Mouse (Mus musculus) frontal cortex, postnatal 14 days (tissue): ENCODE results near the gene Spcs2.
A peak's percentile ranks its signal among the peaks of the same experiment; 100 is the strongest.

Experiments
- DNase-seq, 2 experiments: peaks; one replicate each; pipeline ENCODE4 v3.0.0; 2022; ENCODE audit warnings: low spot score in 2 of 2

The Spcs2 gene

DNA sequence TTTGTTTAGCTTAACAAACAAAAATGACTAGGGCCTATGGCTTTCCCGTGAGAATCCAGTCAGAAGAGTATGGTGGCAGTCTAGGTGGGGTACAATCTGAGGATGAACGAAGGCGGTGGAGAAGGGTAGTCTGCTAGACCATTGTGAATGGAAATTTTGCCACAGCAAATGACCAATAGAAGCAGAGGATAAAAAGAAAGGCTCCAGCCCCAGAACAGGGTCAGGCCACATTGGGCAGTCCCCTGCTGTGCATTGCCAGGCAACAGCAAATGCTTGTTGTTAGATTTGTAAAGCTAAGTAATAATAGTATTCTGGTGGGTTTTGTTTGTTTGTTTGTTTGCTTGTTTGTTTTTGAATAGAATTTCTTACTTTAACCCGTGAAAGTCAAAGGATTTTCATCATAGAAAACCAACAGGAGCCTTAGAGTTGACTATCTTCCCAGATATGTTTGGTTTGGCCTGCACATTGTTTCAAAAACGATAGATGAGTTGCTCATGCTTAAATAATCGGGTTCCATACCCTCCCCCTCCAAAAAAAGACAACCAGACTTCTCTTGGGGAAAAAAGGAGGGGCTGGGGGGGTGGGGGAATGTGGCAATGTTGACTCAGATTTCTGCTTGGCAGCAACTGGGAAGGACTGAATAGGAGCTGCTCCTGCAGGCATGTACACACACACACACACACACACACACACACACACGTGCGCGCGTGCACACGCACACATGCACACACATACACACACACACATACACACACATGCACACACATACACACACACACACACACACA is 1.2 kb upstream of the Spcs2 start:
- no peak for DNase-seq

DNA sequence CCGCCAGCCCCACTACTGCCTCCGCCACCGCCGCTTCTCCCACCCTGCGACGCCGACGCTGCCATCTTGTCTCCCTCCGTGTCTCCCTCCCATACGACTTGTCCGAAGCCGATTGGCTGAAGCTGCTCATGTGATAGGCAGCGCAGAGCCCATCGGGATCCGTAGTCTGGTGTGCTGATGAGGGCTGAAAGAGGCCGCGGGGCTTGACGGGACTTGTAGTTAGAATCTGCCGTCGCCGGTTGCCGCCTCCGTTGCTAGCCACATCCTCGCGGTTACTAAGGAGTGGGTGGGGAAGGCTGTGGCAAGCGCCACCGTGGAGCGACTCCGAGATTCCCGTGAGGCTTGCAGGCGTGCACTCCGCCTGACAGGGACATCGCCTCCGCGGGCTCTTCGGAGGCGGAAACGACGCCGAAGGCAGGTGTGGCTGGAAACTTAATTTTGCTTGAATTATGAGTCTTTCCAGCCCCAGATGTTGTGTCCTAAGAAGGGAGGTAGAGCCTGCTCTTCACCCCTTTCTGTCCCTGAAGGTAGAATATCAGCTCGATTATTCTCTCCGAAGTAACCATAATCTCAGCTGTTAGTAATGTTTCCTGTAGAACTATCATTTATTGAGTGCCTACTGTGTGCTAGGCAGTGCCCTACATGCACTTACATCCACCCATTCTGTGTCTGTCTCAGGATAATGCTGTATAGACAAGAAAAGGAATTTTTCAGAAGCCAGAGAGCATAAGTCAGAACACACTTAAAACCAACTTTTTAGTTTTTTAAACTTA is 4.3 kb downstream of the Spcs2 start, which contains the start of gene Xrra1:
TSS of gene Xrra1 (plus strand) at position 304 of the 773 bp plus-strand sequence.
- peak; percentile 96 to 98 for DNase-seq

DNA sequence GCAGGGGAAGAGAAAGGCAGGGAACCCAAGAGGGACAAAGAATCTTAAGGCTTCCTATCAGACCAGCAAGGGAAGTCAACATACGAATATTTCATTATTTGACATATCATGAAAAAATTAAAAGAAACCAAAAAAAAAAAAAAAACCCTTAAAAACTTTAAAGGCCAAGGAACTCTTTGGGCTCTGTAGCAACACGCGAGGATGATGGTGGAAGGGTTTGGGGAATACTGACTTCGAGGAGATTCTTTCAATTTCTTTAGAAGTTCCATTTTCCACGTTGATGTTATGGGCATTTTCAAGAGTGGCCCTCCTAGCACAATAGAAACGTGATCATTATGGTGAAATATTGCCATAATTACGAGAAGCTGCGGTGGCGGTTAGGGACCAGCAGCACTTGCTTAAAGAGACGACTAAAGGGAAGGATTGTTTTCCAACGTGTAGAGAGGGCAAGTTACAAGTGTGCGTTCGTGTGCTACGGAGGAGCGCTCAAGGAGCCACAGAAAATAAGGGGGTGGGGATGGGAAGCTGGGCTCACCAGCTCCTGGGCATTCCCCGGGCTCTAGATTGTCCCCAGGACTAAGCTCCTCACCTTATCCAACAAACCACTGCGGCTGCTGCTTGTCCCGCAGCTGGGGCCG is 5.0 kb downstream of the Spcs2 start:
- no peak for DNase-seq

DNA sequence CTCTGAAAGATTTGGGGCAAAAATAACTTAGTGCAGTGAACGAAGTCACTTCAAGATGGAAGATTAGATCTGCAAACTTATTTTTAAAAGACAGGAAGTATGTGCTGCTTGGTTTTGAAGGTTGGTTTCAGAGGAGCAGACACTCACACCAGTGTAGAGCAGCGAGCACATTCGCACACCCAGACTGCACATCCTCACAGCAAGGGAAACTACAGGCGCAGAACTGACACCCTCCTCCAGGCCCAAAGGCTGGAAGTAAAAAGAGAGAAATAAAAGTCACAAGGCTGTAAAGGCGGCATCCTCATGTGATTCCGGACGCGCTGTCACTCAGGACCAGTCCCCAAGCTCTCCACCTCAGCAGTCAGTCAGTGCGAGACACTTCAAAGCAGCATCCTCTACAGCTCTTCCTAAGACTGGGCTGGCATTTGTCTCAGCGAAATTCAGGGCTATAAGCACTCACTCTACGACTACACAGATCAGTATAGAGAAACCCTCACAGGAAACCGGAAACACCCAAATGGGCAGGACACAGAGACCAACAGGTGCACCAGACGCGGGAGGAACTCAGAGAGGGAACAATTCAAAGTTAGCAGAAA is 6.9 kb downstream of the Spcs2 start:
- no peak for DNase-seq

DNA sequence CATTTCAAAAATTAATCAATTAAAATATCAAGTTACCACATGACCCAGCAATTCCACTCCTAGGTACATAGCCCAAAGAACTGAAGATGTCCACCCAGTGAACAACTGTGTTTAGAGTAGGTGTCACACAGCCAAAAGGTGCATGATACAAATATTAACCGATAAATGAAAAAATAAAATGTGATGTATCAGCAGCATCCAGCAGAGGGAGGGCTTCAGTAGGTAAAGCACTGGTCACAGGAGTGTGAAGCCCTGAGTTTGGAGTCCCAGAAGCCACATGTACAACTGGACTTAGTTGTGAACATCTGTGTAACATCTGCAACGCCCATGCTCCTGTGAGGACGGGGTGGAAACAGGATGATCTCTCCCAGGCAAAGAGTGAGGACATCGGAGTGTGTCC is 9.0 kb downstream of the Spcs2 start:
- DNase-seq, result no peak

DNA sequence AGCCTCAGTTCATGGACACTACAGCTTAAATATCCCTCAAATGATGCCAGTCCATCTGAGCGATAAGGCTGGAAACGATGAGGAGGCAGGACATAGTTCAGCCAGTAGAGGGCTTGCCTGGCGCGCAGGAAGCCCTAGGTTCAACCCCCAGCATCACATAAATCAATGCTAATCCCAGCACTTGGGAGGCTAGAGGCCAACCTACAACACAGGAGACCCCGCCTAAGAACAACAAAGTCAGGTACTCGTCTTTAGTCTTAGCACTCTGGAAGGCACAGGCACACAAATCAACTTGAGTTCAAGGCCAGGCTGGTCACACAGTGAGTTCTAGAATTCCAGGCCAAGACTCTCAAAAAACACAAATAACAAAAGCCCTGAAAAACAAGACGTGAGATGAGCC is 9.9 kb downstream of the Spcs2 start:
- DNase-seq, result no peak

DNA sequence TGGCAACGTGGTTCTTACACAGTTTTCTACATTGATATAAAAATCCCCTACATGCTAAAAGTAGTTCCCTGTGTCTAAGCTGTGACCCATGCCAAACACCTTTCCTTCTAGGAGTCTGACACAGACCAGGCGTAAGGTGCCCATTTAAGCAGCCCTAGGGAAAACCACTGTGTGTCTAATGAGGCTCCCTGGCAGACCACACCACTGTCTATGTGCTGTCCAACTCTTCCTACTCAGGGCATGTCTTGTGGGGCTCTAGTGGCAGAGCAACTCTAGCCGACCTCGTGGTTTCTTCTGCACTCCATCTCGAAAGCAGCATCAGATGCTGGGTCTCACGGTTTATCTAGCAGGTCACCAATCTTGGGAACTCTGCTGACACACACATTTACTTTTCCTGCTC is 11.6 kb downstream of the Spcs2 start:
- no peak for DNase-seq

DNA sequence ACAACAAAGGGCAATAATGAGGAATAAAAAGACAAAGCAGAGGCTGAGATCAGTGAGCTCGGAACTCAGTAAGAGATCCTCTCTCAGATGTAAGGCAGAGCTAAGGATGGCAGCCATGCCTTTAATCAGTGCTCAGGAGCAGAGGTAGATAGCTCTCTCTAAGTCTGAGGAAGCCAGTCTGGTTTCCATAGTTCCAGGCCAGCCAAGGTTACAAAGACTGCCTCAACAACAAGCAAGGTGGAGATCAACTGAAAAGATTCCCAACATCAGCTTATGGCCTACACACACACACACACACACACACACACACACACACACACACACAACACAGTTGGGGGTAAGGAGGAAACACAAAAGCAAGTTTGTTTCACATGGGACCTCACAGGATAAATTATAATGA is 12.1 kb downstream of the Spcs2 start:
- no peak for DNase-seq

DNA sequence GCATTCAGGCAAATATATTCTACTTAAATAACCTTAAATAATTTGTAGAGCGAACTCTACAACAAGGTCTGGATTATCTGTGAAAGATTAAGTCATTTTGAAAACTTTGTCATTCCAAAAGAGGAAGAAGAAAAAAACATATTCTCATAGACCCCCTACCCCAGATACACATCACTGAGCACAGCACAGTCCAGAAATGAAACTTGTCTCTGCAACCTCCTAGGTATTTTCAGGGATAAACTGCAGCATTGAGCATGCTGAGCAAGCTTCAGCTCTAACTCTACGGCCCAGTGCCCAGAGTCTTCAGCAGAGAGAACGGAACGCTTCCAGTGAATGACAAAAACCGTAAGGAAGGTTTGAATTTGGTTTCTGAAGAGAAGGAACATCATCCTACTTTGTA is 12.7 kb downstream of the Spcs2 start:
- DNase-seq, result no peak

DNA sequence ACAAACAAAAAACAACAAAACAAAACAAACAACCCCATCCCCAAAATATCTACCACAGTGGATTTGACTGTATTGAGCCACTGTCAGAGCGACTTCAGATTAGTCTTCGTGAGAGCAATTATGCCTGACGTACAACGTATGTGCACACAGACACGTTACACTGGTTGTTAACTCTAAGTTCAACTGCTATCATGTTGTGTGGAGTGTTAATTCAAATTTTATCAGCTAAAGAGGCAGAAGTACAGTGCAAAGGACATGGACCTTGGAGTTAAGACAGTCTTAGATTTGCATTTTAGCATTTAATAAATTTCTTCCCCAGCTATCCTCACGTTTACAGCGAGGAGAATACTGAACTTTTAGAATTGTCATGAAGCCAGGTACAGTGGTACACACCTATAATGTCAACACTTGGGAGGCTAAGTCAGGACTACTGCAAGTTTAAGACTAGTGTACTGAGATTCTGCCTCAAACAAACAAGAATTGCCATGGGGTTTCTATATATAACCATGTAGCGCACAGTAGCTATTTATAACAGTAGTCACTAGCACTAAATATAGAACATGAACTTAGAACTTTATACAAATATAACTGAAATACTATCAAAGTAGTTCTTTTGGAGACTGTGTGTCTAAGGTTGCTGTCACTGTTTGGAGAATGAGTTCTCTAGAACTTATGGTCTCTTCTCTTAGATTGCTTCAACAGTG is 17.6 kb downstream of the Spcs2 start:
- no peak for DNase-seq

DNA sequence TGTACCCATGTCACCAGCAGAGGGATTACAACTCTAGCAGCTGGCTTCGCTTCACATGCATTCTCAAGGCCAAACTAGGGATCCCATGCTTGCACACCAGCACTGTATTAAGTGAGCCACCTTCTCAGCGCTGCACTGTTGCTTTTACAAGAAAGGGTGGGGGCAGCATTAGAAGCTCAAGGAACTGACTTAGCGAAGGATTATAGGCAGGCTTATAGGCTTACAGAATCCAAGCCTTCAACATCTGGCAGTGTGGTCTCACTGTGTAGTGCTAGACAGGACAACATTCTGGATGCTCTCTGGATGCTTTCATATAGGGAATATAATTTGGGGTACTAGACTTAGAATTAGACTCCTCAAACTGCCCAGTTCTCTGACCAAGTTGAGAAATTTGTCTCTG is 25.0 kb downstream of the Spcs2 start:
- DNase-seq, result no peak

DNA sequence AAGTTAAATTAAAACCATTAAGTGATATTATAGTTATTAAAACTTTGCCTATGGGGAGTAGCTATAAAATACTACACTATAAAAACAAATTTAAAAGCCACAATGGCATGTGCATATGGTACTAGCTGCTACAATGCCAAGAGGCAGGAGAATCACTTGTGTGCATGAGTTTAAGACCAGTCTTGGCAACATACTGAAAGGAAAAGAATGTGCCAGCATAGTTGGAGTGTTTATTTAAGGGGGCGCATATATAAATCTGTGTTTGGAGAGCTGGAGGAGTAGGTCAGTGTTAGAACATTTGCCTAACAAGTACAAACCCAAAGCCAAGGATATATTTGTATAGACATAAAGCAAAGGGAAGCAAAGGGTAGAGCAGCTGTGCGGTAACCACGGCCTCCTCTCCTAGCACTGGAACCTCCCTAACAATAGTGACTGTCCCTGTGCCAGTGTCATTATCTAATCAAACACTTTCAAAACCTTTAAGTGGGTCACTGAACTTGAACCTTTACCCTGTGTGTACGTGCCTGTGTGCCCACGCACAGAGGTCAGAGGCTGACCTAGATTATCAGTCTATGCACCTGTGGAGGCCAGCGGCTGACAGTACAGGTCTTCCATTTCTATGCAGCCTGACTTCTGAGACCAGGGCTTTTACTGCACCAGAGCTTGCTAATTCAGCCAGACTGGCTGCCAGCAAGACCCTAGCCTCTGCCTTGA is 25.7 kb downstream of the Spcs2 start:
- no peak for DNase-seq

DNA sequence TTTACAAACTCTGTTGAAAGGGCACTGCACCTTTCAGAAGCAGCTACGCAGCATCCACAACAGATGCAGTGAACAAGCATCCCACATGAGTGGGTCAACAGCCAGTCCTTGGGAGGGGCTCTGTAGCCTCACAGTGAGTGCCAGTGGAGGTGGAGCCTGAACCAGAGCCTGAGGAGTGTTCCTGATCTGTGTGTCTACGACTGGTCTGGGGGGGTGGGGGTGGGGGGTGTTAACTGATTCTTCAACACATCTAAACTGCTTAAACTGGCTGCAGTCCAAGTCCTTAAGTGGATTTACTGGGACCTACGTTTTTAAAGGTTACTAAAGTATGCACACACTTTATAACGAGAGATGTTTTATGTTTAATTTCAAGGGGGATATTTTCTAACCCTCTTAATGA is 26.5 kb downstream of the Spcs2 start:
- DNase-seq, result no peak

DNA sequence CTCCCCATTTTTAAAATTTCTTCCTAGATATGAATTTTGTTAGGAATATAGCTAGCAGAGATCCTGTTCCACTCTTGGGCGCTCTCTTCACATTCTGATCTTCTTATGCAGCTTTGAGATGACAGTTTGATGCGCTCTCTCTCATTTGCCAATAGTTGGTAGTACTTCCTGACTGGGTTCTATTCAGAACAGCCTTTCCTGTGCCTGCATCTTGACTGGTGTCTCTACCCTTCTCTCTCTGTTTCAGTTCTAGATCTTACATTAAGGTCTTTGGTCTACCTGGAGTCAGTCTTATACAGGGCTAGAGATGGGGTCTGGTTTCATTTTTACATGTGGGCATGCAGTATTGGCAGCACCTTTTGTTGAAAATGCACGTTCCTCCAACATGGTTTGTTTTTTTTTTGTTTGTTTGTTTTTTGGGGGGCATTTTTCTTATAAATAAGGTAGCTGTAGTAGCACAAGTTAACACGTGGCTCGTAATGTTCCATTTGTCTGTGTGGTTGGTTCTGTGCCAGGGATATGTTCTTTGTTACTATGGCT is 28.9 kb downstream of the Spcs2 start:
- DNase-seq, result no peak

DNA sequence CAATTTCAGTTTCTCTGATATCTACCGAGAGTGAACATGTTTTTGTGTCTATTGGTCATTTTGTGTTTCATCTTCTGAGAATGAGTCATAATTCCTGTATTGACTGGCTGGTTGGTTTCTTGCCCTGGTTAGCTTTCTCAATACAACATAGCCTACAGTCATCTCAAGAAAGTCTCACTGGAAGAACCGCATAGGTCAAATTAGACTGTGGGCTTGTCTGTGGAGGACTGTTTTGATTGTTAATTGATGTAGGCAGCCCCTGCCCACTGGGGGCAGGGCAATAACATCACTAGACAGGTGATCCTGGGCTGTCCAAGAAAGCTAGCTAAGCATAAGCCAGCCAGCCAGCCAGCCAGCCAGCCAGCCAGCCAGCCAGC is 29.4 kb downstream of the Spcs2 start:
- DNase-seq, result no peak

DNA sequence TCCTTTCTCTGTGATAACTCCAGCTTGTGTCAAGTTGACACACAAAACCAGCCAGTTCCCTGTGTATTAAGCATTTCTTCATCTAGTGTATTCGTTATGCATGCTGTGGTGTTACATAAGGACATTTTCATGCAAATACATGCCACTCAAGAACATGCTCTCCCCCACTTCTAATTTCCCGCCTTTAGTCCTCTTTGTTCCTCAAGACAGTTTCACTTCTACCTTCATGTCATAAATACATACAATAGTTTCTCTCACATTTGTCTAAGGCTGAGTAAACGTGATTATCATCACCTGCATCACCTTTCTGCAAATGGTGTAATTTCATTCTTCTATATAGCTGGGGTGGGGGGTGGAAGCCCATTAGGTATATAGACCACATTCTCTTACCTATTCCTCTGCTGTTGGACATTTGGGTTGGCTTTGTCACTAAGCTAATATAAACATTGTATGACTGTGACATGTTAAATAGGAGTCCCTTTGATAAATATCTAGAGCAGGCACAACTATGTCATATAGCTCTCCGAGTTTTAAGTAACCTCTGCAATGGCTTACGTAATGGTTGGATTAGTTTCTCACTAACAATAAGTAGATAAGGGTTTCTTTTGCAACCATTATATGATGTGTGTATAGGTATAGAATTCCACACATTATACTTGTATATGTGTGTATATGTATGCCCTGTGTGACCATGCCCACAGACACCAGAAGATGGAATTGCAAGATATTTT is 30.0 kb downstream of the Spcs2 start:
- DNase-seq, result no peak

DNA sequence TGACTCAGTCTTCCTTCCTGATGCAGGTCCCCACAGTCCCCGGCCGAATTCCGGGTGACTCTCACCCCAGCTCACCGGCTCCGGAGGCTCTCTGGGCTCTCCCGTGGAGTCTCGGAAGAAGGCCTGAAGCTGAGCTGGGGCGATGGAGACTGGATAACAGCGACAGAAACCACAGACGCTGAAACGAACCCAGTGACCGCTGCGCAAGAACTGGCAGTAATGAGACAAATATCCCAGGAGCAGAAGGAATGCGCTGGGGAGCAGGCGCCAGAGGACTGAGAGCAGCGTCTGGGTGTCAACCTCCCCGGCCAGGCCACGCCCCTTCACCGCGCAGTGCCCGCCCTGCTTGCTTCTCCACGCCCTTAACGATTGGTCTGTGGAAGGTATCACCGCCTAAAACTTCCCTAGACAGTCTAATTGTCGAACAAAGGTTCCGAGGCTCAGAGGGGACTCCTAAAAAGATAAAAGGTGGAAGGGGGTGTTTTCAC is 35.1 kb downstream of the Spcs2 start, which contains the start of gene Neu3:
TSS of gene Neu3 (minus strand) at position 335 of the 488 bp plus-strand sequence.
- peak; percentile 79 to 84 for DNase-seq

DNA sequence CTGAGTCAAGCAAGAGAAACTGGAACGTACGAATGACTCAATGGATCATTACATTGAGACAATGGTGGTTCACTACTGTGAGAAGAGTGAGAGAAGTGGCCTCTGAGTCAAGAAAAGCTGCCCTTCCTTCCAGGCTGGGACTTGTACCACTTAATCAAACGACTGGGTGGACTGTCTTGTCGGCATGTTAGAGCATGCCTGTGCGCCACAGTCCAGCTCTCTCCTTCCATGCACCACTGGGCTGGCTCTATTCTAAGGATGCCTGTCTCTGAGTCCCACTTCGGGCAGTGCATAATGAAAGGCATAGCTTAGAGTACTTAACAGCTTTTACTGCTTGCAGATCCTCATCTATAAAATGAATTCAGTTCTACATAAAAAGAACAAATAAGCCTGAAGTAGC is 37.2 kb downstream of the Spcs2 start:
- DNase-seq, result no peak

DNA sequence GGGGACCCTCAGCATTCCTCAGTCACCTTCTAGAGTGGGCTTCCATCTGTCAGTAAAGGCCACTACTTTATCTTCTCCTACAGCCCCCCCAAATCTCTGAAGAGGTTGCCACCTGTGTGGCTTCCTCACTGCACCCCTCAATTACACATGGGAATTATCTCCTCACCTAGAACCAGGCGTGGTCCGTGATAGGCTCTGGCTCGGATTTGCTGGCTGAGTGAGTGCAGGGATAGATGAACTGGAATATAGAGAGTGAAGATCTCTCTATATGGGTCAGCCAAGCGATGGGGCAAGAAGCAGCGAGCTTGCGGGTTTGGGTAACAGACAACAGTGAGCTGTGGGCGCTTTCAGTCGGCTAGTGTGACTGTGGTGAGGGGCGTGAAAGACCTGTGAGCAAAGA is 37.8 kb downstream of the Spcs2 start:
- no peak for DNase-seq
